Mouse (Mus musculus) liver, embryonic 14.5 days (tissue): ENCODE results near the gene Slc33a1. TPM values are rescaled to one million over a fixed set of nuclear protein-coding genes. Genes with fewer than 3 reads are reported as not detected.

Experiments used
- ATAC-seq: fragments of 200-750 bp; cut with Nextera tagmentation; 2 replicates; pipeline ENCODE4 v1.8.0; 2017; ENCODE audit warnings: moderate number of reproducible peaks, mild to moderate bottlenecking, moderate library complexity; ENCODE audit not compliant: insufficient read depth
- DNase-seq, 3 experiments: peaks; one replicate each; pipeline ENCODE4 v3.0.0-alpha.2; 2012 to 2013; ENCODE audit warnings: low read depth in 3 of 3, low spot score in 3 of 3
- H3K27ac ChIP-seq: fragments of 300-500 bp; sonication (generic); 2 replicates; pipeline ENCODE4 v1.5.1; 2014; ENCODE audit warnings: moderate library complexity, mild to moderate bottlenecking, control low read depth, inconsistent platforms
- H3K27me3 ChIP-seq: fragments of 300-500 bp; sonication (generic); 2 replicates; pipeline ENCODE4 v1.6.1; 2014; ENCODE audit warnings: mild to moderate bottlenecking, low read length, moderate library complexity; ENCODE audit not compliant: control insufficient read depth, insufficient read depth
- H3K36me3 ChIP-seq: fragments of 300-500 bp; sonication (generic); replicated peaks from 2 replicates; pipeline ENCODE4 v1.6.1; 2014; ENCODE audit warnings: low read depth; ENCODE audit not compliant: control insufficient read depth, insufficient read depth
- H3K4me1 ChIP-seq, 2 experiments: fragments of 200-500 bp in 1 of 2; fragments of 300-500 bp in 1 of 2; sonication (generic) in 1 of 2; replicated peaks; 2 replicates each; pipeline ENCODE4 v1.6.1; 2012 to 2014; ENCODE audit warnings: antibody characterized with exemption in 1 of 2, inconsistent platforms in 1 of 2, low read length in 1 of 2; ENCODE audit not compliant: control insufficient read depth in 2 of 2, insufficient read depth in 2 of 2
- H3K4me2 ChIP-seq: fragments of 300-500 bp; sonication (generic); 2 replicates; pipeline ENCODE4 v1.6.1; 2014; ENCODE audit warnings: low read depth, mild to moderate bottlenecking, control low read depth, moderate library complexity
- H3K4me3 ChIP-seq, 2 experiments: fragments of 200-500 bp in 1 of 2; fragments of 300-500 bp in 1 of 2; sonication (generic) in 1 of 2; 2 replicates each; pipeline ENCODE4 v1.5.1; 2012 to 2014; ENCODE audit warnings: low read depth in 2 of 2, low read length in 2 of 2, mild to moderate bottlenecking in 2 of 2, control low read depth in 1 of 2, inconsistent platforms in 1 of 2, moderate library complexity in 1 of 2; ENCODE audit not compliant: insufficient read depth in 1 of 2
- H3K9ac ChIP-seq: fragments of 300-500 bp; sonication (generic); replicated peaks from 2 replicates; pipeline ENCODE4 v1.6.1; 2014; ENCODE audit warnings: mild to moderate bottlenecking, control low read depth, moderate library complexity
- H3K9me3 ChIP-seq: fragments of 300-500 bp; sonication (generic); 2 replicates; pipeline ENCODE4 v1.6.1; 2016; ENCODE audit warnings: low read length, mixed read lengths; ENCODE audit not compliant: control insufficient read depth
- CTCF ChIP-seq: IDR thresholded peaks from 2 replicates; pipeline ENCODE4 v1.5.1; 2016; ENCODE audit warnings: antibody characterized with exemption, low read depth, control low read depth
- EP300 ChIP-seq: IDR thresholded peaks from 2 replicates; pipeline ENCODE4 v1.6.1; 2016; ENCODE audit warnings: antibody characterized with exemption, low read depth
- WGBS: fragments of 180-500 bp; shearing (Covaris S2); extraction: QIAGEN DNeasy Blood & Tissue Kit; methylation state at CpG from one replicate; pipeline ENCODE4 v1.1.7; 2014; ENCODE audit not compliant: insufficient replicate concordance; 5-methylcytosine and 5-hydroxymethylcytosine counted together
- polyA plus RNA-seq, 2 experiments: library from polyadenylated mRNA; depleted of rRNA in 1 of 2; stranded (reverse) in 1 of 2; unstranded in 1 of 2; fragments of >200 nt; fragmentation: Nextera tagmentation in 1 of 2; extraction: Ambion mirVana in 1 of 2; gene quantifications; 2 replicates each; pipeline versions ENCODE4 v1.2.1 to v1.2.3; 2012 to 2014

The Slc33a1 gene
- polyA plus RNA-seq, 2 experiments, result 6.0 to 9.8 TPM

- peak within 1 kb of the TSS; percentile 87 for H3K4me2 ChIP-seq
- ATAC-seq, result peak; percentile 97
- peak within 1 kb of the TSS; percentile 65 for H3K27ac ChIP-seq
- no peaks in the 10 kb centered on the region for H3K27me3 ChIP-seq
- peak within 1 kb of the TSS; percentile 87 to 93 for H3K4me3 ChIP-seq
- TF ChIP-seq CTCF, result no peak
- no peak for TF ChIP-seq EP300
- under 1% methylated on average over 67 of the region's 67 CpGs for WGBS
- peak; percentile 88 to 91 (median 90) for DNase-seq
- peak within 1 kb of the TSS; percentile 89 for H3K9ac ChIP-seq
- H3K9me3 ChIP-seq, result no peaks in the 10 kb centered on the region
- H3K36me3 ChIP-seq, result peaks cover 7% of the 10 kb centered on the region
- peaks cover 6 to 14% of the 10 kb centered on the region in 2 experiments for H3K4me1 ChIP-seq
Measured at GRCm38 (mm10) chr3:63975955-63976908, 11.7 kb upstream of the Slc33a1 start, which contains the start of gene Gmps. Gene Gmps (plus strand): TSS chr3:63976106.

- H3K4me2 ChIP-seq, result no peak overlapping the region
- no peak overlapping the region for H3K9ac ChIP-seq
- no peaks in the 10 kb centered on the region for H3K36me3 ChIP-seq
- TF ChIP-seq EP300 (no peak), CTCF (no peak)
- 59% methylated on average over 2 of the region's 2 CpGs for WGBS
- H3K27me3 ChIP-seq, result no peaks in the 10 kb centered on the region
- no peak overlapping the region for H3K27ac ChIP-seq
- DNase-seq (no peak), ATAC-seq (no peak)
- H3K9me3 ChIP-seq, result no peaks in the 10 kb centered on the region
- no peak overlapping the region for H3K4me3 ChIP-seq
- peaks cover 6 to 18% of the 10 kb centered on the region in 2 experiments for H3K4me1 ChIP-seq
Measured at GRCm38 (mm10) chr3:63965929-63966328, 1.4 kb upstream of the Slc33a1 start.

DNA sequence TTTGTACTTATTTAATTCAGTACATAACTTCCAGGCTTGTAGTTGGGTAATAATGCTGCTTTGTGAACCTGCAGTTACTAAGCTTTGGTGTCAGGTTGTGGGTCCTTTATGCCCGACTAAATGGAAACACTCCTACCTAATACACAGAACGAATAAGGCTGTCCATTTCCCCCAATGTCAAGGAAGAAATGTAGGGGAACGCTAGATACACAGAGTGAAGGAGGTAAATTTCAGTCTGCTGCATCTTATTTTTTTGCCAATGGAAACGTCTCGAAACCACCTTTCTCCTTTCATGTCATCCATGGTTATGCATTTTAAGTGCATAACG lies 318 bp upstream of the Slc33a1 start:
- H3K27me3 ChIP-seq, result no peaks in the 10 kb centered on the region
- peaks cover 4 to 18% of the 10 kb centered on the region in 2 experiments for H3K4me1 ChIP-seq
- no peaks in the 10 kb centered on the region for H3K36me3 ChIP-seq
- H3K9me3 ChIP-seq, result no peaks in the 10 kb centered on the region
- H3K4me3 ChIP-seq, result peak overlapping the region in 1 of 2 experiments; percentile 98; a peak in 2 of 4 replicates
- H3K27ac ChIP-seq, result no peak overlapping the region
- H3K9ac ChIP-seq, result no peak overlapping the region
- DNase-seq (no peak), ATAC-seq (no peak)
- no peak for TF ChIP-seq EP300
- TF ChIP-seq CTCF, result no peak
- 77% methylated on average over 6 of the region's 6 CpGs for WGBS
- peak overlapping the region; percentile 90 for H3K4me2 ChIP-seq

- Histone ChIP-seq H3K36me3 (no peaks in the 10 kb centered on the region), H3K9me3 (no peaks in the 10 kb centered on the region), H3K27ac (peak overlapping the region; percentile 78), H3K4me3 (peak overlapping the region; percentile 94 to 98), H3K4me1 (peaks cover 4 to 18% of the 10 kb centered on the region in 2 experiments), H3K9ac (peak overlapping the region; percentile 93), H3K27me3 (no peaks in the 10 kb centered on the region), H3K4me2 (peak overlapping the region; percentile 90)
- no peak for TF ChIP-seq CTCF
- no peak for TF ChIP-seq EP300
- ATAC-seq (no peak; the same call in 1 of the 2 replicates), DNase-seq (peak in 1 of 3 experiments; percentile 20)
- 6% methylated on average over 25 of the region's 25 CpGs for WGBS
Measured at GRCm38 (mm10) chr3:63963421-63964099, 1.0 kb downstream of the Slc33a1 start.

GRCm38 (mm10) chr3:63949837-63950236 lies 14.7 kb downstream of the Slc33a1 start:
- no peaks in the 10 kb centered on the region for H3K36me3 ChIP-seq

More at GRCm38 (mm10) chr3:63949837-63950236, 14.7 kb downstream of the Slc33a1 start:
- no peak overlapping the region for H3K4me3 ChIP-seq
- TF ChIP-seq EP300, result no peak
- no peak for TF ChIP-seq CTCF
- no peaks in the 10 kb centered on the region for H3K27me3 ChIP-seq
- DNase-seq (no peak), ATAC-seq (peak; percentile 45; the same call in 1 of the 2 replicates)
- no peaks in the 10 kb centered on the region for H3K9me3 ChIP-seq
- H3K27ac ChIP-seq, result no peak overlapping the region
- no peak overlapping the region for H3K4me2 ChIP-seq
- WGBS, result 44% methylated on average over 3 of the region's 3 CpGs
- peaks cover 0 to 4% of the 10 kb centered on the region in 2 experiments; a peak in 1 of 4 replicates for H3K4me1 ChIP-seq
- H3K9ac ChIP-seq, result no peak overlapping the region
